Mouse (Mus musculus) erythroblast, embryonic 14.5 days (primary cell): ENCODE results near the gene Ddc. TPM values are rescaled to one million over a fixed set of nuclear protein-coding genes. Genes with fewer than 3 reads are reported as not detected.

Source experiments
- H3K27me3 ChIP-seq: 2 replicates; pipeline ENCODE4 v1.6.1; 2012; ENCODE audit warnings: inconsistent platforms; ENCODE audit not compliant: control insufficient read depth
- H3K36me3 ChIP-seq: 2 replicates; pipeline ENCODE4 v1.6.1; 2012; ENCODE audit warnings: mild to moderate bottlenecking, inconsistent platforms; ENCODE audit not compliant: control insufficient read depth
- H3K4me1 ChIP-seq: 2 replicates; pipeline ENCODE4 v1.6.1; 2012; ENCODE audit warnings: inconsistent platforms; ENCODE audit not compliant: control insufficient read depth
- H3K4me3 ChIP-seq: replicated peaks from 2 replicates; pipeline ENCODE3; 2012; ENCODE audit warnings: moderate library complexity, mild to moderate bottlenecking, inconsistent platforms
- H3K9me3 ChIP-seq: 2 replicates; pipeline ENCODE4 v1.6.1; 2012; ENCODE audit warnings: low read length, inconsistent platforms, mixed read lengths; ENCODE audit not compliant: control insufficient read depth
- GATA1 ChIP-seq: IDR thresholded peaks from 2 replicates; pipeline ENCODE4 v1.6.1; 2012; ENCODE audit warnings: low read length, inconsistent platforms, mixed read lengths
- TAL1 ChIP-seq: IDR thresholded peaks from 3 replicates; pipeline ENCODE4 v1.6.1; 2012; ENCODE audit warnings: low read length, inconsistent platforms, mixed read lengths
- polyA plus RNA-seq: library from polyadenylated mRNA; stranded (reverse); fragments of >175 nt; gene quantifications from 2 replicates; pipeline ENCODE4 v1.2.3, GENCODE M21; 2012

Ddc gene
- polyA plus RNA-seq, 1 experiment, result 0.05 TPM

DNA sequence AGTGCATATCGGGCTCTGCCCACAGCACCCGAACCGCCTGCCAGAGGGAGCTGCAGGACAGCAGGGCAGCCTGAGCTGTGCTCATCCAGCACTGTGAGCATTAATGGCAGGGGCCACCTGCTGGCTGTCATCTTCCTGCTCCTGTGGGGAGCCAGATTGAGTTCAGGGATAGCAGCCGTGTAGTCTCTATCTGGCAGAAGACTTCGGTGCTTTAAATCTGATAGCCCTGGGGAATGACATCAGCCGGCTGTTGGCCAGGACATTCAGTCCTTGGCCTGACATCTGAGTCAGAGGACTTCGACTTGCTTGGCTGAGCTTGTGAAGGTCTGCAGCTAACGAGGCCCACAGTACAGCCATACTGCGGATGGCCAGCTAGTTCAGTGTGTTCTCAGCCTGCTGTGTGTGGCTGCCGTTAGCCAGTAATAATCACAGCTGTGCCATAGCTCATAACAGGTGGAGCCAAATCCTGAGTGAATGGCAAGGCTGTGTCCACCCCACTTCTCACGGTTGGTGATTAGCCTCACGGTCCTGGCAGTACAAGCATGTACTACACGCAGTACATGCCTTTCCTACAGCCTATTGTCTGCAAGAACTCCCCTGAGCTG lies 53.5 kb downstream of the Ddc start:
- Histone ChIP-seq H3K36me3 (peaks cover 10% of the 10 kb centered on the region), H3K4me1 (peaks cover 60% of the 10 kb centered on the region), H3K4me3 (no peak overlapping the region), H3K9me3 (no peaks in the 10 kb centered on the region), H3K27me3 (peaks cover 11% of the 10 kb centered on the region)
- TF ChIP-seq TAL1 (no peak), GATA1 (no peak)

DNA sequence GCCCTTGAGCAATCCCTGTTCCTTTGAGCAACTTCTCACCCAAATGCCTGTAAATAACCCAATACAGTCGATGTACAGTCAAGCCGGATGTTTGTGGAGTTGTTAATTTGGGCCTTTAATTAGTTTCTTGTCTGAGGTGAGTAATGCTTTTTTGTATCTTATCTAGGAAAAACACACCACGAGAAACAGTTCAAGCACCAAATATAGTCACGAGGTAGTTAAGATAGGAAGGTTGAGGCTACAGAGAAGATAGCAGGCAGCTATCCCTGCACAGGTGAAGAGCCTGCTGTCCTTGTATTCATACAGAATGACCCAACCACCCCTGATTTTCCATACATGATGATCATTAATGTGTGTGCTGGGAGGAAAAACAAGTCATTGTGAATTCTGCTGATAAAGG lies 56.4 kb downstream of the Ddc start:
- H3K27me3 ChIP-seq, result peaks cover 16% of the 10 kb centered on the region
- H3K9me3 ChIP-seq, result no peaks in the 10 kb centered on the region
- H3K36me3 ChIP-seq, result peaks cover 16% of the 10 kb centered on the region
- peak; percentile 62 for TF ChIP-seq TAL1
- peak; percentile 66 for TF ChIP-seq GATA1
- peak overlapping the region; percentile 29 for H3K4me3 ChIP-seq
- H3K4me1 ChIP-seq, result peaks cover 86% of the 10 kb centered on the region

DNA sequence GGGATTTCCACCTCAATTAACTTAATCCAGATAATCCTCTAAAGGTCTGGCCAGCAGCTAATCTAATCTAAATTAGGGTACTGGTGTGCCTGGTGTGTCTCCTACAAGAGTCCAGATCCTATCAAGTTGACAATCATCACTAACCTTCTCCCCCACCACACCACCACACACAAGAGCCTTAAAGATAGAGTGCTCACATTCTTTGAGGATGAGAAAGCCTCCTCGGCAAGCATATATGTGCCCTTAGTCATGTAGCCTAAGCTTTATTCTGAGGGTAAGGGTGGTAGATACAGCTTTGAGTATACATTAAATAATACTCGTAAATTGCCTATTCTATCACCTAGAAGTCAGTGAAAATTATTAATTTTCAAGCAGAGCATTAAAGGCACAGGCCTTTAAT lies 57.2 kb downstream of the Ddc start:
- Histone ChIP-seq H3K36me3 (peaks cover 16% of the 10 kb centered on the region), H3K4me3 (no peak overlapping the region), H3K9me3 (no peaks in the 10 kb centered on the region), H3K27me3 (peaks cover 16% of the 10 kb centered on the region), H3K4me1 (peaks cover 95% of the 10 kb centered on the region)
- TF ChIP-seq TAL1 (no peak), GATA1 (no peak)

DNA sequence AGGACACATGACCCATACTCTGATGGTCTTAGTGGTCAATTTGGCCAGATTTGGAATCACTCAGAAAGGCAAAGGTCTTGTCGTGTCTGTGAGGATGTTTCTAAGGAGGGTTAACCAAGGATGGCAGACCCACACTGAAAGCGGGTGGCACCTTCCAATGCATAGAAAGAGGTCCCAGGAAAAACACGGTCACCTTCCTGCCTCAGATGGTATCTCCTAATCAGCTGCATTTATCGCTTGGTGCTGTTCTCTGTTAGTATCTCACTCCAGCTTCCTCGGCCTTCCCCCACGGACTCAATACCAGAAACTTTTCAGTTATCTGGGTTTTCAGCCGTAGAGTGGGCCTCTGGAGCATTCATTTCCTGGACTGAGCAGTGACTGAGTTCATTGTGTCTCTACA lies 58.1 kb downstream of the Ddc start:
- Histone ChIP-seq H3K27me3 (peaks cover 13% of the 10 kb centered on the region), H3K36me3 (peaks cover 16% of the 10 kb centered on the region), H3K4me1 (peaks cover 99% of the 10 kb centered on the region), H3K4me3 (no peak overlapping the region), H3K9me3 (no peaks in the 10 kb centered on the region)
- TF ChIP-seq GATA1 (no peak), TAL1 (no peak)

DNA sequence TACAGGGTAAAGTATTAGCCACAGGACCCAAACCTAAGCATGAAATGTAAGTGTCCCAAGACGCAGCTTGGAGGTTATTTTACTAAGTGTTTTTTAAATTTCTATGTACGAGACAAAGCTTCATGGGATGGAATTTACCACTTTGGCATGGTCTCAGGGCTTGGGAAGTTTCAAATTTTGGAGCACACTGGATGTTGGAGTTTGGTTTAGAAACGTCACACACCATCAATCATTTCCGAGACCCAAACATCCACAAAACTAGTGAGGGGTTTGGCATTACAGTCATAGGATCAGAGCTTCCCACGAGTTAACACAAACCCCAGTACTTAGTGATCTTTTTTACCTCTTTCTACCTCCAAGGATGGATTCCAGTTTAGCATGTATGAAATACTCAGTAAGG lies 60.6 kb downstream of the Ddc start:
- no peak for TF ChIP-seq GATA1
- no peak for TF ChIP-seq TAL1
- H3K9me3 ChIP-seq, result no peaks in the 10 kb centered on the region
- peaks cover 22% of the 10 kb centered on the region for H3K27me3 ChIP-seq
- H3K4me1 ChIP-seq, result peaks cover 94% of the 10 kb centered on the region
- H3K36me3 ChIP-seq, result peaks cover 16% of the 10 kb centered on the region
- H3K4me3 ChIP-seq, result peak overlapping the region; percentile 68

DNA sequence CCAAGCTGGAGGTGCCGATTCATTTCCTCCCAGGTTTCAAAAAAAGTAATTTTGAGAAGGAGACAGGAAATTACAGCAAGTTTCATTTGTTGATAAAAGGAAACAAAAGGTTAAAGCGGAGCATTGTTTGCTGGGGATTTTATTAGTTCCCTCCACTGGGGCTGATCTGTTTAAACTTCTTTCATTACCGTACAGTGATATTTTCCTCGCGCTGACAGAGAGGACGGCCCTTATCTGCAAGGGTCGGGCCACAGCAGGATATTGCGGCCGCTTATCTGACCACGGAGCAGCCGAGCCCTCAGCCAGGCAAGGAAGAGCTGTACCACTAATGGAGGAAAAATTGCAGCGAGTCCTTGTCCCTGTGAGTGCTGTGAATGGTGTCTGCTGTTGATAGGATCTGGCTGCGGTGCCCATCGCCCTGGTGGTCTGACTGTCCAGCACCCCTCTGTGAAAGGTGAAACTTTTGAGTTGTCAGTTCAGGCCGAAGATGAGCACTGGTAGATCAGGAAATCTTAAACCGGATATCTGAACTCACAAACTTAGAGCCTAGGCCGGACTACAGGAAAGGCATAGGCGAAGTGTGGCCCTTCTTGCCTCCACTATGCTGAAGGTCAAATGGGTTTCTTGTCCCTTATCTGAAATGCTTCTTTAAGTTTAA lies 61.1 kb downstream of the Ddc start:
- Histone ChIP-seq H3K27me3 (peaks cover 27% of the 10 kb centered on the region), H3K36me3 (peaks cover 12% of the 10 kb centered on the region), H3K4me1 (peaks cover 94% of the 10 kb centered on the region), H3K9me3 (no peaks in the 10 kb centered on the region), H3K4me3 (peak overlapping the region; percentile 68)
- TF ChIP-seq TAL1 (peak; percentile 52; the same call in 2 of the 3 replicates), GATA1 (peak; percentile 91)

DNA sequence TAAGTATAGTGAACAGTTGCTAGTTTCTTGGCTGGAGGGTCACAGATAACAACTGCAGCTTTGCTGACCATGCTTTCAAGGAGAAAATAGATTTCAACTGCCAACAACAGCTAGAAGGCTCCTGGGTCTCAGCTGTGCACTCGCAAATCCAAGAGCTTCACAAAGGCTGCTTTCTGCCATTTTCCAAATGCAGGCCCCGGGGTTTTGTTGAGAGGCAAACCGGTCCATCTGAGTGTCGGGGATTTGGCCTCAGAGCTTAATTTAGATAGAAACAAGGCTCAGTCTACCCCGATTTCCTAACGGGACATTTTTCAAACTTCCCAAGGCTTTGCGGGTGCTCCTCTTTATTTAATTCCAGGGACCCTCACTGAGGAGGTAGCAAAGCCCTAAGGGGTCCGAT lies 61.7 kb downstream of the Ddc start:
- Histone ChIP-seq H3K9me3 (no peaks in the 10 kb centered on the region), H3K4me3 (peak overlapping the region; percentile 68), H3K36me3 (peaks cover 12% of the 10 kb centered on the region), H3K27me3 (peaks cover 33% of the 10 kb centered on the region), H3K4me1 (peaks cover 89% of the 10 kb centered on the region)
- TF ChIP-seq GATA1 (no peak), TAL1 (no peak)

DNA sequence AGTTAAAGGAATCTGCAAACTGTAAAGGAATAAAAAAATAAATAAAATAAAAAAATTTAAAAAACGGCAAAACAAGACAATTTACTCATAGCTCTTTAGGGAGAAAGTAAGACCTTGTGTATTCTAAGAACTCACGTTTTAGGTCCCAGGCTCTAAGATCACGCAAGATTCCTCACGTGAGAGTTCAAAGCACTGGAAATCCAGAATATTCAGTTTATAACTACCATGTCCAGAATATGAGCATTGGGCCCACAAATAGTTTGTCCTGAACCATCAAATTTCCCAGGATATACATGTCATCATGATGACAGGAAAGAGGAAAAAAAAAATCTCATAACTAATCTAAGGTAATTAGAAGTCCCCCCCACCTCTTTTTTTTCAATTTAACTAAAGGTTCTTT lies 62.2 kb downstream of the Ddc start:
- peaks cover 84% of the 10 kb centered on the region for H3K4me1 ChIP-seq
- no peaks in the 10 kb centered on the region for H3K9me3 ChIP-seq
- H3K36me3 ChIP-seq, result peaks cover 10% of the 10 kb centered on the region
- peaks cover 38% of the 10 kb centered on the region for H3K27me3 ChIP-seq
- TF ChIP-seq TAL1 (no peak), GATA1 (no peak)
- H3K4me3 ChIP-seq, result peak overlapping the region; percentile 68

DNA sequence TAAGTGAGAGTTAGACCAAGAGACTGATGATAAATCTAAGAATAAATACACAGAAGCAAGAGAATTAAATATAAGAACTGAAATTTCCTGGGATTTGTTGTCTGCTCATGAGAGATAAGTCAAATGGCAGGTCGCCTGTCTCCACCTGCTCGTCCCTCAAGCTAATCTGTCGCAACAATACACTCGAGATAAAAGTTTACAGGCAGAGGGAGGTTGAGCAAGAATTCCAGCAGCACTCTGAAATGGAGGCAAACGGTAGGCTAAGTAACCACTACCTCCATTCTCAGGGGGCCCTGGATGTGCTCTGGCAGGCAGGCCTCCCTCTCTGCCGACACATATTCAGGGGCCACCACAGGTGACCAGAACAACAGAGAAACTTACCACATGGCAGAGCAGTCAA lies 62.6 kb downstream of the Ddc start:
- H3K4me1 ChIP-seq, result peaks cover 80% of the 10 kb centered on the region
- TF ChIP-seq GATA1 (peak; percentile 69), TAL1 (peak; percentile 68)
- no peaks in the 10 kb centered on the region for H3K9me3 ChIP-seq
- peaks cover 8% of the 10 kb centered on the region for H3K36me3 ChIP-seq
- peaks cover 42% of the 10 kb centered on the region for H3K27me3 ChIP-seq
- H3K4me3 ChIP-seq, result peak overlapping the region; percentile 45
